Mouse (Mus musculus): ENCODE results near the gene Dusp5. TPM values are rescaled to one million over a fixed set of nuclear protein-coding genes. Genes with fewer than 3 reads are reported as not detected.

The Dusp5 gene
- 2.6 TPM for polyA plus RNA-seq (2014; fragmentation: Illumina TruSeq; extraction: RNeasy Lipid Tissue Mini Kit (QIAGEN cat#74804); ENCODE audit: low read depth, low replicate concordance)

DNA sequence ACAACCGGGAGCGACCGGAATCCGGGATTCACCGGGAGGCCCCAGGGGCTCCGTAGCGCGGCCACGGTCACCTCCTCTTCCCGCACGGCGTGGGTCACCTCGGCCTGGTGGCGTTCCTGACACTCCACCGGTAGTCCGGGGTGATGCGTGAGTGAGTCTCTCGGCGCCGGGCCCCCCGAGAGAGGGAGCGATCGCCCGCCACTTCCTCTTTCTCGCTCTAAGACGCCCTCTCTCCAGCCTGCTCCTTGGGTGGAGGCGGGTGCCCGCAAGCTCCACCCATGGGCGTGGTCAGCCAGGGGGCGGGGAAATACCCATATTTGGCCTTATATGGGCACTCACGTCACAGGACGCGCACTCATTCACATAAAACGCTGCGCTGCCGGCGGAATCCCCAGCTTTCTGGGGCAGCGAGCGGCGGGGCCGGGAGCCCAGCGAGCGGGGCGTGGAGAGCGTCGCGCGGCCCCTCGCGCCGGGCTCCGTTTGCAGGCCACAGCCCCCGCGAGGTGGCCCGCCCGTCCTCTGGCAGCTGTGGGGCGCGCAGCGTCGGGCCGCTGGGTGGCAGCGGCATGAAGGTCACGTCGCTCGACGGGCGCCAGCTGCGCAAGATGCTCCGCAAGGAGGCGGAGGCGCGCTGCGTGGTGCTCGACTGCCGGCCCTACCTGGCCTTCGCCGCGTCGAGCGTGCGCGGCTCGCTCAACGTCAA lies at the start of gene Dusp5:
Gene Dusp5, plus strand, starts transcription at position 358 of the 703 bp plus-strand sequence.

DNA sequence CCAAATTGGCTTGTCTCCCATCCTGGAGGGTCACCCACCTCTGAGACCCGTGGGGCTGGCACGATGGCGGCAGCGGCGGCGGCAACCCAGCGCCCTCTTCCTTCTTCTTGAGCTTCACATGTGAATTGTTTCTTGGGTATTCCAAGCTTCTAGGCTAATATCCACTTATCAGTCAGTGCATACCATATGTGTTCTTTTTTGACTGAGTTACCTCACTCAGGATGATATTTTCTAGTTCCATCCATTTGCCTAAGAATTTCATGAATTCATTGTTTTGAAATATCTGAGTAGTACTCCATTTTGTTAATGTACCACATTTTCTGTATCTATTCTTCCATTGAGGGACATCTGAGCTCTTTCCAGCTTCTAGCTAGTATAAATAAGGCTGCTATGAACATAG lies 60.1 kb downstream of the Dusp5 start, which contains the start of gene Nutf2-ps1:
Gene Nutf2-ps1, minus strand, starts transcription at position 101 of the 400 bp plus-strand sequence.

Other genes with a start within 250 kb of the Dusp5 start
- gene Mxi1, start 218.6 kb upstream of the Dusp5 start, polyA plus RNA-seq (2014; fragmentation: Illumina TruSeq; extraction: RNeasy Lipid Tissue Mini Kit (QIAGEN cat#74804); ENCODE audit: low read depth, low replicate concordance), result 81.9 TPM
- not detected for gene Gm10197, start 157.3 kb upstream of the Dusp5 start, polyA plus RNA-seq (2014; fragmentation: Illumina TruSeq; extraction: RNeasy Lipid Tissue Mini Kit (QIAGEN cat#74804); ENCODE audit: low read depth, low replicate concordance)
- 104 TPM for gene Smndc1, start 138.5 kb upstream of the Dusp5 start, polyA plus RNA-seq (2014; fragmentation: Illumina TruSeq; extraction: RNeasy Lipid Tissue Mini Kit (QIAGEN cat#74804); ENCODE audit: low read depth, low replicate concordance)
- 18.7 TPM for gene Nutf2-ps1, start 60.0 kb downstream of the Dusp5 start, polyA plus RNA-seq (2014; fragmentation: Illumina TruSeq; extraction: RNeasy Lipid Tissue Mini Kit (QIAGEN cat#74804); ENCODE audit: low read depth, low replicate concordance)
- 111 TPM for gene Smc3, start 71.3 kb downstream of the Dusp5 start, polyA plus RNA-seq (2014; fragmentation: Illumina TruSeq; extraction: RNeasy Lipid Tissue Mini Kit (QIAGEN cat#74804); ENCODE audit: low read depth, low replicate concordance)
- gene Rbm20, start 148.2 kb downstream of the Dusp5 start, polyA plus RNA-seq (2014; fragmentation: Illumina TruSeq; extraction: RNeasy Lipid Tissue Mini Kit (QIAGEN cat#74804); ENCODE audit: low read depth, low replicate concordance), result 1.5 TPM

Data from sigmoid colon, adult 10 weeks (tissue).